Mouse (Mus musculus) intestine, embryonic 16.5 days (tissue): ENCODE data around the gene Ing3. TPM values are rescaled to one million over a fixed set of nuclear protein-coding genes. Genes with fewer than 3 reads are reported as not detected.

Source experiments
- ATAC-seq: fragments of 200-750 bp; cut with Nextera tagmentation; 2 replicates; pipeline ENCODE4 v1.8.0; 2017; ENCODE audit warnings: moderate TSS enrichment, moderate library complexity
- H3K27ac ChIP-seq: fragments of 300-500 bp; sonication (generic); 2 replicates; pipeline ENCODE4 v1.5.1; 2014; ENCODE audit warnings: mild to moderate bottlenecking, low read length
- H3K27me3 ChIP-seq: fragments of 300-500 bp; sonication (generic); replicated peaks from 2 replicates; pipeline ENCODE4 v1.6.1; 2014; ENCODE audit warnings: low read length, control low read depth, mixed read lengths; ENCODE audit not compliant: control insufficient read depth, insufficient read depth
- H3K36me3 ChIP-seq: fragments of 300-500 bp; sonication (generic); 2 replicates; pipeline ENCODE4 v1.6.1; 2014; ENCODE audit warnings: low read length, control low read depth; ENCODE audit not compliant: control insufficient read depth, insufficient read depth
- H3K4me1 ChIP-seq: fragments of 300-500 bp; sonication (generic); 2 replicates; pipeline ENCODE4 v1.6.1; 2014; ENCODE audit warnings: low read length, control low read depth, mixed read lengths; ENCODE audit not compliant: control insufficient read depth, insufficient read depth
- H3K4me2 ChIP-seq: fragments of 300-500 bp; sonication (generic); 2 replicates; pipeline ENCODE4 v1.6.1; 2014; ENCODE audit warnings: low read depth, low read length, control low read depth
- H3K4me3 ChIP-seq: fragments of 300-500 bp; sonication (generic); 2 replicates; pipeline ENCODE4 v1.5.1; 2014; ENCODE audit warnings: mild to moderate bottlenecking, low read length
- H3K9ac ChIP-seq: fragments of 300-500 bp; sonication (generic); 2 replicates; pipeline ENCODE4 v1.6.1; 2014; ENCODE audit warnings: low read depth, low read length
- H3K9me3 ChIP-seq: fragments of 300-500 bp; sonication (generic); 2 replicates; pipeline ENCODE4 v1.6.1; 2016; ENCODE audit warnings: low read length, control low read depth; ENCODE audit not compliant: control insufficient read depth
- WGBS: fragments of 180-500 bp; shearing (Covaris S2); extraction: QIAGEN DNeasy Blood & Tissue Kit; methylation state at CpG from one replicate; pipeline ENCODE4 v1.1.7; 2014; 5-methylcytosine and 5-hydroxymethylcytosine counted together
- polyA plus RNA-seq: library from polyadenylated mRNA; unstranded; fragments of >200 nt; fragmentation: Nextera tagmentation; extraction: Ambion mirVana; gene quantifications from 2 replicates; pipeline ENCODE4 v1.2.1, GENCODE M21; 2015

Ing3 gene
- polyA plus RNA-seq, 1 experiment from 2014 or later, result 41.4 TPM

DNA sequence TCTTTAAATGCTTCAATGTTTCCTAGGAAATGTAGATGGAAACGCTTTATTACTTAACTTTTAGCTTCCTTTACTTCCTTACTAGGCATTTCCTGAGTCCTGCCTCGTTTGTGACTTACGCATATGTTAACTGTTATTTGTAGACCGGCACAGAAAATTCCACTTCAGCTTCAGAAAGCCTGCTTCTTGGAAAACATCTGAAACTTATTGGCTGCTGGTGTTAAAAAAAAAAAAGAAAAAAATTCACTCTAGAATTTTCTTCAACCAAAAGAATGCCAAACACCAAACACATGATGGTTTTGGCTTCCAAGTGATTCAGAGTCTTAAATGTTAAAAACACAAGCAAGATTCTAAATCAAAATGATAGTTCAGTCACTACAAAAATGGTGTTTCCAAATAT lies 39.7 kb downstream of the Ing3 start:
- peak overlapping the region; percentile 29 for H3K4me3 ChIP-seq
- H3K9ac ChIP-seq, result no peak overlapping the region
- no peaks in the 10 kb centered on the region for H3K4me1 ChIP-seq
- no peak for ATAC-seq
- 55% methylated on average over 4 of the region's 4 CpGs for WGBS
- no peaks in the 10 kb centered on the region for H3K27me3 ChIP-seq
- H3K4me2 ChIP-seq, result peak overlapping the region; percentile 44
- no peak overlapping the region for H3K27ac ChIP-seq
- H3K9me3 ChIP-seq, result no peaks in the 10 kb centered on the region
- no peaks in the 10 kb centered on the region for H3K36me3 ChIP-seq

DNA sequence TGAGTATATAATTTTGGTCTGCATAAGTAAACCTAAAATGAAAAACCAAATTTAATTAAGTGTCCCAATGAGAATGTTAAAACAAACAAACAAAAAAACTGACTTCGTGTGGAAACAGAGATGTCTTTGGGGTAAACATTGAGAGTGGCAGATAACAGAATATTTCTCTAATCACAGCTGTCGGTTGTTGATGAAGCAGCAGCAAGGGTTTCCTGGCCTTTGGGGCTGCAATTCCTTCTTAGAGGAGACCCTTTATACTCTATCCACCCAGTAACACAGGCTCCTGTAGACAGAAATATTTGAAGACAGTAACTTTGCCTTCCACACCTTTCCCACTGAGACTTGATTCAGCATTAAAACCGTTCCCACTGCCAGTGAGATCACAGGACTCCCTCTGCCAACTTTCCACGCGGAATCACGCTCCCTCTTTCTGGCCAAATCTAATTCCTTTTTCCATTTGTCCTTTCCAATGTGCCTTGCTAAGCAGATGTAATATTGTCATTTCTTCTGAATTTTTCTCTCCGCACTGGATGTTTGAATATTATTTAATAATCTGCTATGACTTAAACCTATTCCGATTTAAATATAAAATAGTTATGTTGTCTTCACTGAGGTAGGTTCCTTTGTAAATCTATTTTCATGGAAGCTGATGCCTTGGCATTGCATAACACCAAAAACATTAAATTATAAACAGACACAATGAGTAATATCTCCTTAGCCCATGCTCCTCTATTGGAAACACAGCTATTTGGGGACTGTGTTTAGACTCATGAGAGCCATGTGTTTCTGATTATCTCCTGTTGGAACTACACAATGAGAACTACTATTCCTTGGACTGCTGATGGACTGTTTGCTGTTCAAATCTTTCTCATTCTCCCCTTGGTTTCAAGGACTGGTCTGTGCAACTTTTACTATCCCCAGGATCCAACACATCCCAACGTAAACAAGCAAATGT lies 41.1 kb downstream of the Ing3 start:
- Histone ChIP-seq H3K27me3 (no peaks in the 10 kb centered on the region), H3K4me3 (peak overlapping the region; percentile 20; the same call in 1 of the 2 replicates), H3K4me2 (peak overlapping the region; percentile 1; the same call in 1 of the 2 replicates), H3K9ac (no peak overlapping the region), H3K36me3 (no peaks in the 10 kb centered on the region), H3K4me1 (no peaks in the 10 kb centered on the region), H3K27ac (peak overlapping the region; percentile 14; the same call in 1 of the 2 replicates), H3K9me3 (no peaks in the 10 kb centered on the region)
- ATAC-seq, result no peak
- 58% methylated on average over 9 of the region's 9 CpGs for WGBS

- Histone ChIP-seq H3K4me2 (no peak overlapping the region), H3K27ac (no peak overlapping the region)
These were observed 41.8 kb downstream of the Ing3 start for GRCm38 (mm10) chr6:21991151-21991550.

DNA sequence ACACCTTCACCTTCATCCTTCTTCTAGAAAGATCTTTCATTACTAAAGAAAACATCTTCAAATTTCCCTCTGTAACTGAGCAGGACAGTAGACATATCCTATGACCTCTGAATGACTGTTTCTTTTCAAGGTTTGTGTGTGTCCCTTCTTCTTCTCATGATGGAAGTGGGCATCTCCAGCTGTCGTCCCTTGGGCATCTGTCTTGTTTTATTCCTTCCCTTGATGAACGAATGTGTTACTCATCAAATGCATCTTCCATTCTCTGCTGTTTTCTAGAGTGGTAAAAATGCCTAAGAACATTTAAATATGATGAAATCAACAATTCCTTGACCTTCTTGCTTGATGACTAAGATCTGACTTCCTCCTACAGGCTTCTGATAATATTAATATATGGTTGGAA lies 43.7 kb downstream of the Ing3 start:
- Histone ChIP-seq H3K9ac (no peak overlapping the region), H3K27me3 (no peaks in the 10 kb centered on the region), H3K4me2 (no peak overlapping the region), H3K9me3 (no peaks in the 10 kb centered on the region), H3K4me3 (no peak overlapping the region), H3K4me1 (peaks cover under 1% of the 10 kb centered on the region; the same call in 1 of the 2 replicates), H3K27ac (no peak overlapping the region), H3K36me3 (no peaks in the 10 kb centered on the region)
- ATAC-seq, result no peak
- 82% methylated on average over 2 of the region's 2 CpGs for WGBS

More at GRCm38 (mm10) chr6:21991151-21991550, 41.8 kb downstream of the Ing3 start:
- ATAC-seq, result no peak
- no peaks in the 10 kb centered on the region for H3K27me3 ChIP-seq
- H3K36me3 ChIP-seq, result no peaks in the 10 kb centered on the region
- 52% methylated on average over 4 of the region's 4 CpGs for whole genome bisulfite sequencing
- H3K9me3 ChIP-seq, result no peaks in the 10 kb centered on the region
- no peak overlapping the region for H3K9ac ChIP-seq
- no peaks in the 10 kb centered on the region for H3K4me1 ChIP-seq
- H3K4me3 ChIP-seq, result no peak overlapping the region

- peak; percentile 18; the same call in 1 of the 2 replicates for ATAC-seq
- no peak overlapping the region for H3K9ac ChIP-seq
- 44% methylated on average over 4 of the region's 4 CpGs for WGBS
- H3K36me3 ChIP-seq, result no peaks in the 10 kb centered on the region
- H3K4me2 ChIP-seq, result no peak overlapping the region
- H3K4me3 ChIP-seq, result no peak overlapping the region
- H3K27ac ChIP-seq, result 0 out of 2 replicates have a peak overlapping the region, but pooled peaks have one; percentile 12
- peaks cover 20% of the 10 kb centered on the region for H3K4me1 ChIP-seq
- no peaks in the 10 kb centered on the region for H3K9me3 ChIP-seq
- no peaks in the 10 kb centered on the region for H3K27me3 ChIP-seq
These were observed 48.8 kb downstream of the Ing3 start for GRCm38 (mm10) chr6:21998131-21998530.

GRCm38 (mm10) chr6:21999025-21999424 lies 49.7 kb downstream of the Ing3 start:
- H3K9me3 ChIP-seq, result no peaks in the 10 kb centered on the region
- no peak overlapping the region for H3K9ac ChIP-seq
- H3K27me3 ChIP-seq, result no peaks in the 10 kb centered on the region
- ATAC-seq, result no peak
- no peak overlapping the region for H3K4me3 ChIP-seq
- H3K4me2 ChIP-seq, result peak overlapping the region; percentile 28; the same call in 1 of the 2 replicates
- H3K4me1 ChIP-seq, result peaks cover 20% of the 10 kb centered on the region
- 21% methylated on average over 11 of the region's 11 CpGs for WGBS
- peak overlapping the region; percentile 12; the same call in 1 of the 2 replicates for H3K27ac ChIP-seq
- no peaks in the 10 kb centered on the region for H3K36me3 ChIP-seq

- no peak overlapping the region for H3K4me2 ChIP-seq
- WGBS, result 45% methylated on average over 6 of the region's 6 CpGs
- no peaks in the 10 kb centered on the region for H3K36me3 ChIP-seq
- no peak overlapping the region for H3K9ac ChIP-seq
- no peaks in the 10 kb centered on the region for H3K9me3 ChIP-seq
- no peak overlapping the region for H3K4me3 ChIP-seq
- ATAC-seq, result no peak
- peaks cover 20% of the 10 kb centered on the region for H3K4me1 ChIP-seq
- H3K27me3 ChIP-seq, result no peaks in the 10 kb centered on the region
- H3K27ac ChIP-seq, result no peak overlapping the region
These were observed 50.7 kb downstream of the Ing3 start for GRCm38 (mm10) chr6:22000086-22000485.

GRCm38 (mm10) chr6:22000881-22001280 lies 51.5 kb downstream of the Ing3 start:
- Histone ChIP-seq H3K4me3 (no peak overlapping the region), H3K4me2 (no peak overlapping the region), H3K27ac (no peak overlapping the region), H3K27me3 (no peaks in the 10 kb centered on the region), H3K9me3 (no peaks in the 10 kb centered on the region), H3K36me3 (no peaks in the 10 kb centered on the region), H3K9ac (no peak overlapping the region), H3K4me1 (peaks cover 20% of the 10 kb centered on the region)
- 81% methylated on average over 3 of the region's 3 CpGs for WGBS
- no peak for ATAC-seq

DNA sequence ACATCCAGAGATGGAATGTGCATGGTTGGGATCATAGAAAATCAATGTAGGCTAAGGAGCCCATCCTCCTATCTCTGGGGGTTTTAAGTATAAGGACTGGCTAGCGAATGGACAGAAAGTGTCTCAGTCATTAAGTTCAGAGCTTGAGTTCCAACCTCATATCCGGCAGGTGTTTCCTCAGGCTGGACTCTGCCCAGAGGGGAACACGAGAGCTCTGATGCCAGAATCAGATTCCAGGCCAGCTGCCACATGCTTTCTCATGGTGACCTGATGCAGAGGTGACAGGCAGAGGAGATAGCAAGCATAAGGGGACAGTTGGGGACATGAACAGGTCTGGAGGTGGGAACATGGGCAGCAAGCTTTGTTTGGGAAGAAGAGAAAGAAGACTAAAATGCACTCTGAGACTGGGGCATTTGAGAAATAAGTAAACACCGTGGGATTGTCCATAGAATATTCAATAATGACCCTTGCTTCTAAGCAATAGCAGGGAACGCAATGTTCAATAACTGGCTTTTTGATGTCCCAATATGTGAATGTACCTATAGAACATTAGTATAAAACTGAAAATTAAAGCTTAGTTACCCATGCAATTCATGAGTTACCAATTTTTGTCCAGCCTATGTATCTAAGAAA lies 52.0 kb downstream of the Ing3 start:
- ATAC-seq, result no peak
- Histone ChIP-seq H3K9me3 (no peaks in the 10 kb centered on the region), H3K4me3 (no peak overlapping the region), H3K27me3 (no peaks in the 10 kb centered on the region), H3K27ac (no peak overlapping the region), H3K36me3 (no peaks in the 10 kb centered on the region), H3K9ac (no peak overlapping the region), H3K4me1 (peaks cover 20% of the 10 kb centered on the region), H3K4me2 (no peak overlapping the region)
- WGBS, result 82% methylated on average over 5 of the region's 5 CpGs
